Mouse (Mus musculus): ENCODE results near the gene Nup205.
"Not testable (repeated sequence)": the region's sequence is repeated elsewhere in the genome, so short reads cannot be mapped to it uniquely, and the experiment has no call there.

Nup205 gene

DNA sequence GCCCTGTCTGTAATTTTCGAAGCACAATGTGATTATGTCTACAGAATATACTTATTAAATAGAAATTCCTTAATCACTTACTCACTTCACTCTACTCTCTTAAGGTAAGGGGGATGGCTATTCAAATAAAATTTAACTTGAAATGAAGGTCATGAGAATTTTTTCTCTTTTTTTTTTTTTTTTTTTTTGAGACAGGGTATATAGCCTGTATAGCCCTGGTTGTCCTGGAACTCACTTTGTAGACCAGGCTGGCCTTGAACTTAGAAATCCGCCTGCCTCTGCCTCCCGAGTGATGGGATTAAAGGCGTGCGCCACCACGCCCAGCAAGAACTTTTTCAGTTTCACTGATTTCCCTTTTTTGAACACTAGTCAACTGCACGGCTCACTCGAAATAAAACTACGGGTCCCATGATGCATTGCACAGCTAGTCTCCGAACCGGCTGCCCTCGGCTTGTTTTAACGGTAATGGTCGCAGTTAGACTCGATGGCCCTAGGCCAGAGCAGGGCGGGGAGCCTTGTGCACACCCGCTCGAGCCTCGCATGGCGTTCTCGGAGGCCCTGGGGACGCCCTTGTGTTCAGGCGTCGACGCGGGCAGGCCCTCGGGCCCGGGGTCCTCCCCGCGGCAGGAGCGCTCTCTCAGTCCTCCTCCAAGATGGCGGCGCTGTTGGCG lies at the start of gene Nup205:
Nup205 (plus strand) TSS at position 443 of the 671 bp plus-strand sequence.
- DNase-seq (ENCODE audit: low spot score in 2 of 2) = peak; percentile 78 to 82

GRCm38 (mm10) chr6:35132806-35133205 lies 44.4 kb upstream of the Nup205 start:
- peak; percentile 3 to 5 for DNase-seq (ENCODE audit: low spot score in 2 of 2)

DNA sequence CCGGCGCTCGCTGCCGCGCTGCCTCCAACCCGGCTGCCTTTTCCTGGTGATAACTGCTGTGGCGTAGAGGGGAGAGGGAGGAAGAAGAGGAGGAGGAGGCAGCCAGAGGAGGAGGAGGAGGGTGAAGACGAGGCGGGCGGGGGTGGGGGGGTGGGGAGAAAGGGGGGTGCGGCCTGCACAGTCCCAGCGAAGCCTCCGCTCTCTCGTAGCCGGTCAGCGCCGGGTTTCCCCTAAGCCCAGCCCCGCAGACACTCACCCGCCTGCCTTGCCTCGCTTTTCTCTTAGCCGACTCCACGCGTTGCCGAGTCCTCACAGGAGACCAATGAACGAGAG lies 44.0 kb upstream of the Nup205 start:
- no peak for DNase-seq (ENCODE audit: low spot score in 2 of 2)

GRCm38 (mm10) chr6:35133579-35134488 lies 43.4 kb upstream of the Nup205 start, which contains the start of gene Cnot4:
Gene Cnot4 (minus strand): TSS chr6:35133724.
- DNase-seq (ENCODE audit: low spot score in 2 of 2) = peak; percentile 99 to 100

GRCm38 (mm10) chr6:35134844-35135243 lies 42.4 kb upstream of the Nup205 start:
- no peak for DNase-seq (ENCODE audit: low spot score in 2 of 2)

DNA sequence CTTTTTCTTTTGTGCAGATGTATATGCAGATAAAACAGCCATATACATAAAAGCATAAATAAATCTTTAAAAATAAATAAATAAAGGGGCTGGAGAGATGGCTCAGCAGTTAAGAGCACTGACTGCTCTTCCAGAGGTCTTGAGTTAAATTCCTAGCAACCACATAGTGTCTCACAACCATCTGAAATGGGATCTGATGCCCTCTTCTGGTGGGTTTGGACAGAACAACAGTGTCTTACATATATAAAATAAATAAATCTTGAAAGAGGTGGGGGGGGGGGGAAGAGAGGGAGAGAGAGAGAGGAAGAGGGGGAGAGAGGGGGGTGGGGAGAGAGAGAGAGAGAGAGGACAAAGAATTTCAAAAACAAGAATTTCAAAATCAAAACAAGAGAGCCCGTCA lies 36.9 kb upstream of the Nup205 start:
- no peak for DNase-seq (ENCODE audit: low spot score in 2 of 2)

DNA sequence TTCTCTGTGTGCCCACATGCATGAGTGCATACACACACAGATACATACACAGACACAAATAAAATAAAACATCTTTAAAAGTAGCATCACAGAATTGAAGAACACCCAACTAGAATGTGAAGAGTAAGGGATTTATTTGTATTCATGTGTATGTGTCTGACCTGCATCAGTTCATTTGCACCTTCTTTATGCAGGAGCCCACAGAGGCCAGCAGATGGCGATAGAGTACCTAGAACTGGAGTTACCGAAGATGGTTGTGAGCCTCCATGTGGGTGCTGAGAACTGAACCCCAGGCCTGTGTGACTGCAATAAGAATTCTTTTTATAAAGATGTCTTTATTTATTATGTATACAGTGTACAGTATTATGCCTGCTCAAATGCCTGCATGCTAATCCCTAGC lies 31.7 kb upstream of the Nup205 start:
- DNase-seq (ENCODE audit: low spot score in 2 of 2) = no peak

- no peak for DNase-seq (ENCODE audit: low spot score in 2 of 2)
These were observed 29.3 kb upstream of the Nup205 start for GRCm38 (mm10) chr6:35147726-35148422.

DNA sequence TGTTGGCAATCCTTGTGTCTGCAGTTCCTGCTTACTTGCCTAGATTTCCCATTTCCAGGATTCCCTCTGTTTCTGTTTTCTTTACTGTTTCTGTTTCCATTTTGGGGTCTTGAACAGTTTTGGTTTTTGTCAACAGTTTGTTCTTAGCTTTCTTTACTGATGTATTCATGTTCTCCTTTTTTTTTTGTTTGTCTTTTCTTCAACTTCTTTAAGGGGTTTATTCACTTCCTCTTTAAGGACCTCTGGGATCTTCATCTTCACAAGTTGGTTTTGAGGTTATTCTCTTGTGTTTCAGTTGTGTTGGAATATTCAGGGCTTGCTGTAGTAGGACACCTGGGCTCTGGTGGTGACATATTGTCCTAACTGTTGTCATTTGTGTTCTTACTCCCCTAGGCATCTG lies 22.7 kb upstream of the Nup205 start:
- no peak for DNase-seq (ENCODE audit: low spot score in 2 of 2)

DNA sequence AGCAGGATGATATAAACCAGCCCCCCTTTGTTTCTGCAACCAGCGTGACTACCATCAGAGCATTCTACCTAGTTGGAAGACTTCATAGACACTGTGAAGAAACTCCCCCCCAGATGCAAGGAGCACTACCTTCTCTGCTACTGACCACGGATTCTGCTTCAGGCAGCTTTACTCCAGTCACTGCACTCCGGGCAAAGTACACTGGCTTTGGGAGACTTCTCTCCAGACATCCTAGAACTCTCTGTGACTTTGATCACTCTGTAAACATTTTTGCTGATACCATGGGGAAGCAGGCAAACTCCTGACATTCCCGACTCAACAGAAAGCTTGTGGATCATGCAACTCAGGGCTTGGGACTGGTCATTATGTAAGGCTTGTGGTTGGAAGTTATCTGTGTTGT lies 8.0 kb upstream of the Nup205 start:
- no peak for DNase-seq (ENCODE audit: low spot score in 2 of 2)

DNA sequence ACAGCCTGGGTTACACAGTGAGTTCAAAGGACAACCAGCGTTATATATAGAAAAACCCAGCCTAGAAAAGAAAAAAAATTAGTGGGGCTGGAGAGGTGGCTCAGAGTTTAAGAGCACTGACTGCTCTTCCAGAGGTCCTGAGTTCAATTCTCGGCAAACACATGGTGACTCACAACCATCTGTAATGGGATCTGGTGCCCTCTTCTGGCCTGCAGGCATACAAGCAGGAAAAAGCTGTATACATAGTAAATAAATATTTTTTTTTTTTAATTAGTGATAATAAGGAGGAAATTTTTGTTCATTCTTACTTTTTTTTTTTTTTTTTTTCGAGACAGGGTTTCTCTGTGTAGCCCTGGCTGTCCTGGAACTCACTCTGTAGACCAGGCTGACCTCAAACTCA lies 5.2 kb upstream of the Nup205 start:
- DNase-seq (ENCODE audit: low spot score in 2 of 2) = not testable (repeated sequence)

- DNase-seq (ENCODE audit: low spot score in 2 of 2) = no peak
These were observed 4.0 kb upstream of the Nup205 start for GRCm38 (mm10) chr6:35173181-35173580.

- peak in 1 of 2 experiments; percentile 39 for DNase-seq (ENCODE audit: low spot score in 2 of 2)
These were observed 540 bp downstream of the Nup205 start for GRCm38 (mm10) chr6:35177650-35178272.

GRCm38 (mm10) chr6:35179299-35179698 lies 2.1 kb downstream of the Nup205 start:
- DNase-seq (ENCODE audit: low spot score in 2 of 2) = not testable (repeated sequence)

GRCm38 (mm10) chr6:35184781-35185180 lies 7.6 kb downstream of the Nup205 start:
- DNase-seq (ENCODE audit: low spot score in 2 of 2) = no peak

DNA sequence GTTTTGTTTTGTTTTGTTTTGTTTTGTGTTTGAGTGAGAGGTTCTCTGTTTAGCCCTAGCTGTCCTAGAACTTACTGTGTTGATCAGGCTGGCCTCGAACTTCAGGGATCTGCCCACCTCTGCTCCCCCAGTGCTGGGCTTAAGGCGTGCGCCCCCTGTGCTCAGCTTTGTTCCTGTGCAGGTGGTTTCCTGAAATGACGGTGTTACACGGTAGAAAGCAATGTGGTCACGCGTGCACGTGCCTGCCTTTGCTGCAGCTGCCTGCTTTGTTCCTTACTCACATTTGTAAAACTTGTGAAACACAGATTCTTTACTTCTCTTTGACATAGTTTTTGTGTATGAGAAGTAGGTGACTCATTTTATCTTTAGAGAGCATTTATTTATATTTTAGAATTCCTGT lies 14.0 kb downstream of the Nup205 start:
- DNase-seq (ENCODE audit: low spot score in 2 of 2) = no peak

GRCm38 (mm10) chr6:35225696-35226095 lies 48.5 kb downstream of the Nup205 start:
- DNase-seq (ENCODE audit: low spot score in 2 of 2) = no peak

GRCm38 (mm10) chr6:35229415-35229814 lies 52.2 kb downstream of the Nup205 start:
- DNase-seq (ENCODE audit: low spot score in 2 of 2) = no peak

- DNase-seq (ENCODE audit: low spot score in 2 of 2) = no peak
These were observed 59.0 kb downstream of the Nup205 start for GRCm38 (mm10) chr6:35236108-35236785.

- DNase-seq (ENCODE audit: low spot score in 2 of 2) = no peak
These were observed 66.0 kb downstream of the Nup205 start for GRCm38 (mm10) chr6:35243252-35243651.

- DNase-seq (ENCODE audit: low spot score in 2 of 2) = no peak
These were observed 66.8 kb downstream of the Nup205 start for GRCm38 (mm10) chr6:35243989-35244388.

All from spleen, postnatal 36 days (tissue).